Mouse (Mus musculus) gastrocnemius, adult 8-10 months (tissue): Measurements from ENCODE around the gene Fkbp3. TPM values are rescaled to one million over a fixed set of nuclear protein-coding genes. Genes with fewer than 3 reads are reported as not detected.
"Not testable (repeated sequence)": the region's sequence is repeated elsewhere in the genome, so short reads cannot be mapped to it uniquely, and the experiment has no call there.

Experiments used
- DNase-seq, 2 experiments: peaks; one replicate each; pipeline ENCODE4 v3.0.0; 2022; ENCODE audit warnings: low spot score in 2 of 2
- total RNA-seq, 4 experiments: library from RNA; stranded (reverse); gene quantifications; 2 replicates each; pipeline ENCODE4 v1.2.4; 2022

Fkbp3 gene
- total RNA-seq = 100 to 1,000 TPM; 151 to 195 (median 179) TPM

- peak; percentile 97 to 98 for DNase-seq
Observed at GRCm38 (mm10) chr12:65073611-65074178, at the start of gene Fkbp3. Gene Fkbp3, minus strand, starts transcription at chr12:65074007.

GRCm38 (mm10) chr12:65119451-65119850 is 45.6 kb upstream of the Fkbp3 start:
- no peak for DNase-seq

GRCm38 (mm10) chr12:65118968-65119367 is 45.2 kb upstream of the Fkbp3 start:
- DNase-seq = no peak

DNA sequence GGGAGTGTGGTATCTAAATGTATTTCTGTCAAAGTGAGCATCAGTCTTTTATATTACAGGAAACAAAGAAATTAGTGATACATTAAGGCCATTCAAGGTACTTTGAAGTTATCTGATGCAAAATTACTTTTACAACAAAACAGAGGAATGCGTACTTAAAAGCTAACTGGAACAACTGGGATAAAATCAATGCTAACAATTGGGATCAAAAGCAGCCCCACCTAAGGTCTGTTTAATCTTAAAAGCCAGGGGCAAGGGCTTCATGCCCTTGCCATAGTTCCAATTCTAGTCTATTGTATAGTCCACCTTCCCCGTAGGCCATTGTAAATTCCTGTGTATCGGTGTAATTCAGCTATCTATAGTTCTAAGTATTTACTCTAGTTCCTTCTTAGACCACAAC is 41.2 kb upstream of the Fkbp3 start:
- DNase-seq = not testable (repeated sequence)

GRCm38 (mm10) chr12:65113925-65114324 is 40.1 kb upstream of the Fkbp3 start:
- no peak for DNase-seq

- no peak for DNase-seq
Observed at GRCm38 (mm10) chr12:65112811-65113210, 39.0 kb upstream of the Fkbp3 start.

DNA sequence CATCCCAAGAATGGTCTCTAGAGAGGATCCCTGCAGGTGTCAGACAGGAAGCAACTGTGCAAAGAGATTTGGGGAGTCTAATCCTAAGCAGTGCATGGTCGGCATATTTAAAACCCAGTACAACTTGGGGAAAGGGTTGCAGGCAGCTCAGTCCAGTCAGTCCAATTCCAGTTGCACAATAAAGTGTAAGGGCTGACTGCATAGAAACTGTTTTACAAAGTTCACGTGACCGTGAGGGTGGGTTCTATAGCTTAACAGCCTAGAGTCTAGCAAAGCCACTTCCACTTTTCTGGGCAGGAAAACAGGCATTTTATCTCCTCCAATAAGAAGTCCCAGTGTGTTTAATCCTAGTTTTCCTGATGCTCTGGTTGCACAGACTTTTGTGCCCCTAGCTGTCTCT is 37.7 kb upstream of the Fkbp3 start:
- DNase-seq = no peak

- no peak for DNase-seq
Observed at GRCm38 (mm10) chr12:65108746-65109145, 34.9 kb upstream of the Fkbp3 start.

GRCm38 (mm10) chr12:65076906-65077305 is 3.1 kb upstream of the Fkbp3 start:
- no peak for DNase-seq

DNA sequence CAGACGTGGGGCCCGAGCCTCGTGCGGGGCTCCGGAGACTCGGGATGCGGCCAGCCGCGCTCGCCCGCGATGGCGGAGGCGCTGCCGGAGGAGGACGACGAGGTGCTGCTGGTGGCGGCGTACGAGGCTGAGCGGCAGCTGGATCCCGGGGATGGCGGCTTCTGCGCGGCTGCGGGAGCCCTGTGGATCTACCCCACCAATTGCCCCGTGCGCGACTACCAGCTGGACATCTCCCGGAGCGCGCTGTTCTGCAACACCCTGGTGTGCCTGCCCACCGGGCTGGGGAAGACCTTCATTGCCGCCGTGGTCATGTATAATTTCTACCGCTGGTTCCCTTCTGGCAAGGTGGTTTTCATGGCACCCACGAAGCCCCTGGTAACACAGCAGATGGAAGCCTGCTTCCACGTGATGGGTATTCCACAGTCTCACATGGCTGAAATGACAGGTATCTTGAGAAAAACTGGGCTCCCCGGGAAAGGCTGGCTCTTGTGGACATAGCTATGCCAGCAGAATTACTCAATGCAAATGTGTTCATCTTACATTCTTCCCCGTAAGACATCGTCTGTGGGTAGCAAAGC is 2.0 kb upstream of the Fkbp3 start:
- DNase-seq = no peak

GRCm38 (mm10) chr12:65075085-65075732 is 1.4 kb upstream of the Fkbp3 start, which contains the start of gene Fancm:
Gene Fancm, plus strand, starts transcription at chr12:65075603.
- DNase-seq = peak; percentile 82 to 83

- DNase-seq = no peak
Observed at GRCm38 (mm10) chr12:65074651-65075050, 844 bp upstream of the Fkbp3 start.

- no peak for DNase-seq
Observed at GRCm38 (mm10) chr12:65072911-65073610, 746 bp downstream of the Fkbp3 start.

DNA sequence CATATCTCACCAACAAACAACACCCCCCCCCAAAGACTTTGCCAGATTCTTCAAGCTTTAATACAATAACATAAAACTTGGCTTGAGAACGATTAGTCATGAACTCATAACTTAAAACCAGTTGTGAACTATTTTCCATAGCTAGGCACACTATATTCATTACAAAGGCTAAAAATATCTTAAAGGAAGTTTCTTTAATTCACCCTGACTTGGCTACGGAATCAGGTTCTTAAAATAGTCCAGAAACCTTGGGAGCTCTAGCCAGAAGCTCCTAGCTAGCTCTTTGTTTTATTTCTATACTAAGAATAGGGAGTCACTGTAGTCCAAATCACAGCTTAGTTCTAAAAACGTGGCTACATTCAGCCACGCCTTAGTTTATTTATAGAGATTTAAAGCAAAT is 5.4 kb downstream of the Fkbp3 start:
- DNase-seq = no peak

DNA sequence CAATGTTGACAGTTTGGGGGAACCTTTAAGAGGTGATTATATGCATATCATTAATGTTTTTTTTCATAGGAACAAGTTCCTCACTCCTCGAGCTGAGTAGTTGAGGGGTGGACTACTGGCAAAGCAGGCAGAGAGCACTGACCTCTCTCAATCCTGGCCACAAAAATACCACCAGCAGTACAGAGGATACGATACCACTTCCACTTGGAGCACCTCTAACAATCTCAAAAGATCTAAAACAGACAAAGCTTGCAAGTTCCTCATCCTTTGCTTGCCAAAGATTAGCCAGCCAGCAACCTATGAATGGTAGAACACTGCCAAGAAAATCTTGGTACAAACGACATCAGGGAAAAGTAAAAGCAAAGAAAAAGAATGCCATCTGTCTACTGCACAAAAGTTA is 7.6 kb downstream of the Fkbp3 start:
- no peak for DNase-seq

GRCm38 (mm10) chr12:65065241-65065640 is 8.6 kb downstream of the Fkbp3 start:
- no peak for DNase-seq

GRCm38 (mm10) chr12:65061082-65061481 is 12.7 kb downstream of the Fkbp3 start:
- DNase-seq = no peak

- DNase-seq = no peak
Observed at GRCm38 (mm10) chr12:65058203-65058602, 15.6 kb downstream of the Fkbp3 start.

DNA sequence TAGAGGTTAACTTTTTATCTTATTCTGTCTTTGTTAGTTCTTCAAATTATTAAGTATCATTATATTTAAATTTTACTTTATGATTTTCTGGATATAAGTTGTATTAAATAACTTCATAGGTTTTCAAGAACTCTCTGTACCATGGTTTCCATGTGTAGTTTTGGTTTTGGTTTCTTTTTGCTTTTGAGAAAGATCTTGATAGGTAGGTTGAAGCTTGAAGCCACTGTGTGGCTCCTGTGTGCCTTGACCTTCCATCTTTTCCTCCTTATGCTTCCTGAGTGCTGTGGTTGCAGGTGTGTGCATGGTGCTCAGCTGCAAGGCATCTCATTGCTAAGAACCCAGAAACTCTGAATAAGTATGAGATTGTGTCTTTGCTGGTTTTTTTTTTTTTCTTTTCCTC is 25.0 kb downstream of the Fkbp3 start:
- no peak for DNase-seq

DNA sequence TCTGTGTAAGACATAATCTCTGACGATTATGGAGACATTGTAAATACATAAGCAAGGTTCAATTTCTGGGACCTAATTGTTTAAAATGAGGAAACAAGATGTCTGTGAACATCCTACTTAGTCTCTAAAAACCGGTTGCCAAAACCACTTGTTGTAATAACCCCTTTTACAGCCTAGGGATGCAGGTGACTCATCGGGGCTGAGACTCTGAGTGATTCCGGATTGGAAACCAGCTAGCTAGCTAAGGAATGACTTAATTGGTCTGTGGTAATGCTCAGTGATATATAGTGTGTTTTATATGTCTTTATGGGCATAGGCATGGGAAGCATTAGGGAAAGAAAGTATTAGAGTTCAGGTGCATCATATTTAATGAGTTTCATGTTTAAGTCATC is 36.3 kb downstream of the Fkbp3 start:
- DNase-seq = no peak

- no peak for DNase-seq
Observed at GRCm38 (mm10) chr12:65036892-65037545, 36.8 kb downstream of the Fkbp3 start.
